Mouse (Mus musculus) limb, embryonic 10.5 days (tissue): ENCODE data around the gene Lrrc8d. TPM values are rescaled to one million over a fixed set of nuclear protein-coding genes. Genes with fewer than 3 reads are reported as not detected.

Experiments used
- DNase-seq: peaks from one replicate; pipeline ENCODE4 v3.0.0-alpha.2; 2017; ENCODE audit warnings: low spot score
- H3K27ac ChIP-seq: fragments of 300-500 bp; sonication (generic); 2 replicates; pipeline ENCODE4 v1.5.1; 2016; ENCODE audit warnings: mild to moderate bottlenecking
- H3K27me3 ChIP-seq: fragments of 300-500 bp; sonication (generic); 2 replicates; pipeline ENCODE4 v1.6.1; 2016; ENCODE audit warnings: low read depth, mild to moderate bottlenecking; ENCODE audit not compliant: poor library complexity, severe bottlenecking
- H3K36me3 ChIP-seq: fragments of 300-500 bp; sonication (generic); 2 replicates; pipeline ENCODE4 v1.6.1; 2016; ENCODE audit warnings: mild to moderate bottlenecking, moderate library complexity
- H3K4me1 ChIP-seq: fragments of 300-500 bp; sonication (generic); 2 replicates; pipeline ENCODE4 v1.6.1; 2016
- H3K4me3 ChIP-seq: fragments of 300-500 bp; sonication (generic); 2 replicates; pipeline ENCODE4 v1.5.1; 2016; ENCODE audit warnings: mild to moderate bottlenecking, moderate library complexity
- H3K9me3 ChIP-seq: fragments of 300-500 bp; sonication (generic); replicated peaks from 2 replicates; pipeline ENCODE4 v1.6.1; 2016; ENCODE audit warnings: mild to moderate bottlenecking
- WGBS: fragments of 180-500 bp; shearing (Covaris S2); methylation state at CpG from one replicate; pipeline ENCODE4 v1.1.7; 2016; 5-methylcytosine and 5-hydroxymethylcytosine counted together
- polyA plus RNA-seq: library from polyadenylated mRNA; unstranded; fragments of >200 nt; fragmentation: Nextera tagmentation; extraction: Ambion mirVana; gene quantifications from 2 replicates; pipeline ENCODE4 v1.2.1, GENCODE M21; 2016

The Lrrc8d gene
- 15.0 and 17.6 TPM in 2 replicates for polyA plus RNA-seq

- H3K27me3 ChIP-seq: peaks cover 23% of the 10 kb centered on the region
- 3% methylated on average over 60 of the region's 60 CpGs for whole genome bisulfite sequencing
These were observed at the start of gene Lrrc8d for GRCm38 (mm10) chr5:105699141-105700069. TSS of gene Lrrc8d (plus strand) at chr5:105699969.

GRCm38 (mm10) chr5:105650728-105651479, 48.9 kb upstream of the Lrrc8d start:
- no peak for DNase-seq
- Histone ChIP-seq H3K27ac (peak overlapping the region; percentile 76), H3K36me3 (no peaks in the 10 kb centered on the region), H3K4me1 (peaks cover 30% of the 10 kb centered on the region), H3K9me3 (no peaks in the 10 kb centered on the region), H3K27me3 (no peaks in the 10 kb centered on the region), H3K4me3 (0 out of 2 replicates have a peak overlapping the region, but pooled peaks have one; percentile 0)
- 90% methylated on average over 8 of the region's 8 CpGs for WGBS

More at GRCm38 (mm10) chr5:105699141-105700069, at the start of gene Lrrc8d:
- H3K4me3 ChIP-seq: peak within 1 kb of the TSS; percentile 84
- H3K9me3 ChIP-seq: no peaks in the 10 kb centered on the region
- peak; percentile 89 for DNase-seq
- H3K4me1 ChIP-seq: peaks cover 29% of the 10 kb centered on the region
- H3K36me3 ChIP-seq: peaks cover 9% of the 10 kb centered on the region; the same call in 1 of the 2 replicates
- peak within 1 kb of the TSS; percentile 98 for H3K27ac ChIP-seq

GRCm38 (mm10) chr5:105651561-105651991, 48.2 kb upstream of the Lrrc8d start:
- peaks cover 30% of the 10 kb centered on the region for H3K4me1 ChIP-seq
- no peaks in the 10 kb centered on the region for H3K36me3 ChIP-seq
- WGBS: 61% methylated on average over 11 of the region's 11 CpGs
- peak overlapping the region; percentile 76 for H3K27ac ChIP-seq
- 0 out of 2 replicates have a peak overlapping the region, but pooled peaks have one; percentile 0 for H3K4me3 ChIP-seq
- peak; percentile 44 for DNase-seq
- no peaks in the 10 kb centered on the region for H3K27me3 ChIP-seq
- H3K9me3 ChIP-seq: no peaks in the 10 kb centered on the region

- peak overlapping the region; percentile 72 for H3K27ac ChIP-seq
- H3K4me1 ChIP-seq: peaks cover 18% of the 10 kb centered on the region
- no peaks in the 10 kb centered on the region for H3K9me3 ChIP-seq
- H3K4me3 ChIP-seq: no peak overlapping the region
- no peaks in the 10 kb centered on the region for H3K36me3 ChIP-seq
- peak; percentile 87 for DNase-seq
- no peaks in the 10 kb centered on the region for H3K27me3 ChIP-seq
- 31% methylated on average over 15 of the region's 15 CpGs for WGBS
These were observed 45.3 kb upstream of the Lrrc8d start for GRCm38 (mm10) chr5:105654237-105655063.

GRCm38 (mm10) chr5:105655100-105655734, 44.6 kb upstream of the Lrrc8d start:
- Histone ChIP-seq H3K4me1 (peaks cover 15% of the 10 kb centered on the region), H3K4me3 (no peak overlapping the region), H3K9me3 (no peaks in the 10 kb centered on the region), H3K27ac (peak overlapping the region; percentile 66), H3K27me3 (no peaks in the 10 kb centered on the region), H3K36me3 (no peaks in the 10 kb centered on the region)
- 76% methylated on average over 12 of the region's 12 CpGs for WGBS
- no peak for DNase-seq

- no peaks in the 10 kb centered on the region for H3K36me3 ChIP-seq
- DNase-seq: no peak
- H3K27ac ChIP-seq: no peak overlapping the region
- no peak overlapping the region for H3K4me3 ChIP-seq
- no peaks in the 10 kb centered on the region for H3K27me3 ChIP-seq
- H3K9me3 ChIP-seq: no peaks in the 10 kb centered on the region
- WGBS: 92% methylated on average over 5 of the region's 5 CpGs
- no peaks in the 10 kb centered on the region for H3K4me1 ChIP-seq
These were observed 37.9 kb upstream of the Lrrc8d start for GRCm38 (mm10) chr5:105661894-105662293.

GRCm38 (mm10) chr5:105666930-105667329, 32.8 kb upstream of the Lrrc8d start:
- Histone ChIP-seq H3K27ac (no peak overlapping the region), H3K4me3 (no peak overlapping the region), H3K36me3 (no peaks in the 10 kb centered on the region), H3K9me3 (no peaks in the 10 kb centered on the region), H3K27me3 (no peaks in the 10 kb centered on the region), H3K4me1 (no peaks in the 10 kb centered on the region)
- DNase-seq: no peak
- WGBS: 95% methylated on average over 5 of the region's 5 CpGs

- Histone ChIP-seq H3K36me3 (no peaks in the 10 kb centered on the region), H3K4me3 (no peak overlapping the region), H3K27me3 (no peaks in the 10 kb centered on the region), H3K4me1 (no peaks in the 10 kb centered on the region), H3K27ac (no peak overlapping the region), H3K9me3 (no peaks in the 10 kb centered on the region)
- DNase-seq: no peak
- WGBS: 91% methylated on average over 6 of the region's 6 CpGs
These were observed 32.4 kb upstream of the Lrrc8d start for GRCm38 (mm10) chr5:105667411-105667810.

- WGBS: 92% methylated on average over 2 of the region's 2 CpGs
- no peak overlapping the region for H3K27ac ChIP-seq
- no peaks in the 10 kb centered on the region for H3K27me3 ChIP-seq
- H3K4me1 ChIP-seq: 0 out of 2 replicates have a peak, but pooled peaks cover 3% of the 10 kb centered on the region
- no peaks in the 10 kb centered on the region for H3K9me3 ChIP-seq
- no peaks in the 10 kb centered on the region for H3K36me3 ChIP-seq
- DNase-seq: no peak
- no peak overlapping the region for H3K4me3 ChIP-seq
These were observed 30.7 kb upstream of the Lrrc8d start for GRCm38 (mm10) chr5:105669086-105669485.

GRCm38 (mm10) chr5:105669508-105670353, 30.0 kb upstream of the Lrrc8d start:
- H3K9me3 ChIP-seq: no peaks in the 10 kb centered on the region
- 84% methylated on average over 10 of the region's 10 CpGs for WGBS
- DNase-seq: no peak
- H3K27me3 ChIP-seq: no peaks in the 10 kb centered on the region
- H3K36me3 ChIP-seq: no peaks in the 10 kb centered on the region
- 0 out of 2 replicates have a peak, but pooled peaks cover 5% of the 10 kb centered on the region for H3K4me1 ChIP-seq
- no peak overlapping the region for H3K27ac ChIP-seq
- H3K4me3 ChIP-seq: no peak overlapping the region

- WGBS: 60% methylated on average over 4 of the region's 4 CpGs
These were observed 27.4 kb upstream of the Lrrc8d start for GRCm38 (mm10) chr5:105672332-105672731.

More at GRCm38 (mm10) chr5:105672332-105672731, 27.4 kb upstream of the Lrrc8d start:
- Histone ChIP-seq H3K36me3 (no peaks in the 10 kb centered on the region), H3K9me3 (no peaks in the 10 kb centered on the region), H3K4me1 (peaks cover 12% of the 10 kb centered on the region; the same call in 1 of the 2 replicates), H3K27ac (no peak overlapping the region), H3K4me3 (no peak overlapping the region), H3K27me3 (no peaks in the 10 kb centered on the region)
- no peak for DNase-seq
